Mouse (Mus musculus): ENCODE data around the gene Krtap4-7. TPM values are rescaled to one million over a fixed set of nuclear protein-coding genes. Genes with fewer than 3 reads are reported as not detected.
"Not testable (repeated sequence)": the region's sequence is repeated elsewhere in the genome, so short reads cannot be mapped to it uniquely, and the experiment has no call there.

Krtap4-7 gene
- polyA plus RNA-seq (2016; fragmentation: Nextera tagmentation; extraction: Ambion mirVana) = not detected in 2 replicates

- H3K27me3 ChIP-seq (ENCODE audit: poor library complexity, severe bottlenecking); H3K4me3 ChIP-seq; H3K27ac ChIP-seq; H3K9me3 ChIP-seq; H3K4me1 ChIP-seq; DNase-seq (ENCODE audit: extremely low spot score, low spot score); H3K36me3 ChIP-seq (replicated peaks): not testable (repeated sequence)
- 85% methylated on average over 9 of the region's 9 CpGs for WGBS
These were observed at the start of gene Krtap4-7 for GRCm38 (mm10) chr11:99643635-99644139. TSS of gene Krtap4-7 (minus strand) at chr11:99644089.

GRCm38 (mm10) chr11:99690463-99690862 is 46.6 kb upstream of the Krtap4-7 start, which contains the start of gene Gm14190:
TSS of gene Gm14190 (minus strand) at chr11:99690740.
- Histone ChIP-seq H3K36me3 (replicated peaks) (no peaks in the 10 kb centered on the region), H3K9me3 (no peaks in the 10 kb centered on the region), H3K27me3 (ENCODE audit: poor library complexity, severe bottlenecking) (no peaks in the 10 kb centered on the region), H3K4me1 (no peaks in the 10 kb centered on the region), H3K4me3 (no peak within 1 kb of the TSS), H3K27ac (no peak within 1 kb of the TSS)
- no peak for DNase-seq (ENCODE audit: extremely low spot score, low spot score)
- 84% methylated on average over 1 of the region's 1 CpGs for whole genome bisulfite sequencing

DNA sequence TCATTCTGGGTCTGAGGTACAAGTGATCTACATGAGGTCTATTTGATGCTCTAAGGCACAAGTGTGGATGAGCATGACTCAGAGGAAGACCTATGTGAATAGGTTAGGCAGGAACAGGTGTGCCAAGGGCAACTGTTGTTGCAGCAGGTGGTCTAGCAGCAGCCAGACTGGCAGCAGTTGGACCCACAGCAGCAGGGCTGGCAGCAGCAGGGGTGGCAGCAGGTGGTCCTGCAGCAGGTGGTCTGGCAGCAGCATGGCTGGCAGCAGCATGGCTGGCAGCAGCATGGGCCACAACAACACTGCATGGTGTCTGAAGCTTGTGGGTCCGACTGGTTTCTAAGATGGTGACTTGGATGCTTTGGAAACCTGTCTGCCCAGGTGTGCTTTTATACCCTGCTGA is 41.3 kb upstream of the Krtap4-7 start:
- not testable (repeated sequence) for H3K27ac ChIP-seq; H3K36me3 ChIP-seq (replicated peaks); H3K27me3 ChIP-seq (ENCODE audit: poor library complexity, severe bottlenecking); H3K4me1 ChIP-seq; DNase-seq (ENCODE audit: extremely low spot score, low spot score); H3K4me3 ChIP-seq; H3K9me3 ChIP-seq
- 77% methylated on average over 1 of the region's 1 CpGs for WGBS

DNA sequence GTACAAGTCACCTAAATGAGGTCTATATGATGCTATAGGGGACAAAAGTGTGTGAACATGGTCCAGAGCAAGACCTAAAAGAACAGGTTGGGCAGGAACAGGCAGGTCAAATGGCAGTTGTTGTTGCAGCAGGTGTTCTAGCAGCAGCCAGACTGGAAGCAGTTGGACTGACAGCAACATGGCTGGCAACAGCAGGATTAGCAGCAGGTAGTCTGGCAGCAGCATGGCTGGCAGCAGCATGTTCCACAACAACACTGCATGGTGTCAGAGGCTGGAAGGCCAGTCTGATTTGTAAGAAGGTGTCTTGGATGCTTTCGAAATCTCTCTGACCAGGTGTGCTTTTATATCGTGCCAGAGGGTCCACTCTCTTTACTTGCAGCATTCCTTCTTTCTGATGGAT is 39.6 kb upstream of the Krtap4-7 start:
- no peaks in the 10 kb centered on the region for H3K9me3 ChIP-seq
- no peak overlapping the region for H3K27ac ChIP-seq
- no peak for DNase-seq (ENCODE audit: extremely low spot score, low spot score)
- no peak overlapping the region for H3K4me3 ChIP-seq
- 89% methylated on average over 2 of the region's 2 CpGs for WGBS
- H3K27me3 ChIP-seq (ENCODE audit: poor library complexity, severe bottlenecking) = no peaks in the 10 kb centered on the region
- no peaks in the 10 kb centered on the region for H3K36me3 ChIP-seq (replicated peaks)
- H3K4me1 ChIP-seq = no peaks in the 10 kb centered on the region

DNA sequence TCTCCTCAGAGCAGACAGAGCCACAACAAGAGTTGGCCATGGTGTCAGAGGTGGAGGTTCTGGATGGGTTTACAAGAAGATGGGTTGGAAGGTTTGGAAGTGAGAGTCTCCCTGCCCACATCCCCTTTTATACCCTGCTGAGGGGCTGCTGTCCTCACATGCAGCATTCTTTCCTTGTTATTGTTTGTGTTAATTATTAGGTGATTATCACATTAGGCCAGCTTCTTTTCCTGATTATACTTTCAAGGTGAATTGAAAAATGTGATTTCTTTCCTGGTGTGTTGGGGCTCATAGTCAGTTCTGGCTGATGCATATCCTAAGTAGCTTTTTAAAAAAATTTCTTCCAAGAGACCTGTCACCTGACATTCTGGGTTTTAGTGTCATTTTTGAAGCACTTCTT is 22.0 kb upstream of the Krtap4-7 start, which contains the start of gene Krtap4-6:
Gene Krtap4-6, minus strand, starts transcription at position 101 of the 400 bp plus-strand sequence.
- H3K36me3 ChIP-seq (replicated peaks) = no peaks in the 10 kb centered on the region
- H3K27me3 ChIP-seq (ENCODE audit: poor library complexity, severe bottlenecking) = no peaks in the 10 kb centered on the region
- 0 out of 2 replicates have a peak within 1 kb of the TSS, but pooled peaks have one; percentile 15 for H3K27ac ChIP-seq
- H3K4me3 ChIP-seq = no peak within 1 kb of the TSS
- no peak for DNase-seq (ENCODE audit: extremely low spot score, low spot score)
- no peaks in the 10 kb centered on the region; the same call in 1 of the 2 replicates for H3K9me3 ChIP-seq
- no peaks in the 10 kb centered on the region for H3K4me1 ChIP-seq

DNA sequence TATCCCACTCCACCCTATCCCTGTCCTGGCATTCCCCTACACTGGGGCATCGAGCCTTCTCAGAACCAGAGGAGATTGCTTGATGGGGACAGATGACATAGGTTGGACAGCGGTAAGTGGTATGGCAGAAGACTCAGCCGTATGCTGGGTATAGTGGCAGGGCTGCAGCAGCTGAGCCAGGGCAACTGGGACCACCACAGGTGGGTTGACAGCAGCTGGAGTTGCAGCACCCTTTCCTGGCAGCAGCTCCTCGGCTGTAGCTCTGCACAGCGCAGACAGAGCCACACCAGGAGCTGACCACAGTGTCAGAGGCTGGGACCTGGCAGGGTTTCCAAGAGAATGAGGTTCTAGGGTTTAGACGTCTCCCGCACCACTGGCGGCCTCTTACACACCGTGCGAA is 18.9 kb upstream of the Krtap4-7 start:
- H3K9me3 ChIP-seq = no peaks in the 10 kb centered on the region; the same call in 1 of the 2 replicates
- H3K27me3 ChIP-seq (ENCODE audit: poor library complexity, severe bottlenecking) = no peaks in the 10 kb centered on the region
- WGBS = 92% methylated on average over 10 of the region's 10 CpGs
- H3K4me1 ChIP-seq = no peaks in the 10 kb centered on the region
- H3K36me3 ChIP-seq (replicated peaks) = no peaks in the 10 kb centered on the region
- H3K27ac ChIP-seq = no peak overlapping the region
- no peak overlapping the region for H3K4me3 ChIP-seq
- DNase-seq (ENCODE audit: extremely low spot score, low spot score) = no peak

- no peak for DNase-seq (ENCODE audit: extremely low spot score, low spot score)
- no peak overlapping the region for H3K27ac ChIP-seq
- no peaks in the 10 kb centered on the region for H3K9me3 ChIP-seq
- WGBS = 90% methylated on average over 4 of the region's 4 CpGs
- H3K27me3 ChIP-seq (ENCODE audit: poor library complexity, severe bottlenecking) = no peaks in the 10 kb centered on the region
- peaks cover 5% of the 10 kb centered on the region; the same call in 1 of the 2 replicates for H3K4me1 ChIP-seq
- no peaks in the 10 kb centered on the region for H3K36me3 ChIP-seq (replicated peaks)
- no peak overlapping the region for H3K4me3 ChIP-seq
These were observed 15.4 kb upstream of the Krtap4-7 start for GRCm38 (mm10) chr11:99659256-99659655.

- H3K27ac ChIP-seq = 0 out of 2 replicates have a peak within 1 kb of the TSS, but pooled peaks have one; percentile 20
- H3K4me3 ChIP-seq; H3K27me3 ChIP-seq (ENCODE audit: poor library complexity, severe bottlenecking); H3K4me1 ChIP-seq; H3K9me3 ChIP-seq; H3K36me3 ChIP-seq (replicated peaks); DNase-seq (ENCODE audit: extremely low spot score, low spot score): not testable (repeated sequence)
- WGBS = 64% methylated on average over 10 of the region's 10 CpGs
These were observed 14.7 kb upstream of the Krtap4-7 start, which contains the start of gene Gm11563 for GRCm38 (mm10) chr11:99658467-99659010. TSS of gene Gm11563 (minus strand) at chr11:99658960.

DNA sequence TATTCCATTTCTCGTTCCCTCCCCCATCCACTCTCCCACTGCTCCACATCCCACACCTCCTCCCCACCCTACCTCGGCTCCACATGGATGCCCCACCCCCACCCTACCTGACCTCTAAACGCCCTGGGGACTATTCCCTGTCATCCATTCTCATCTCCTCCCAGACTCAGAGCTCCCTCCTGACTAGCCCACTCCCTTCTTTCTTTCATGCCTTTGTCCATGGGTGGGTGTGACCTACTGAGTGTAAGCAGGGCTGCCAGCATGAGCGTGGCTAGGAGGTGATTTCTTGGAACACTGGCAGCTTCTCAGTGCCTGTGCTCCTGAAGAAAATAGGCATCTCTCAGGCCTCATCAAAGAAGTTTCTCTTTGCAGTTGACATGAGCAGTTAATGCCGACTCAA is 13.2 kb upstream of the Krtap4-7 start:
- H3K27me3 ChIP-seq (ENCODE audit: poor library complexity, severe bottlenecking) = no peaks in the 10 kb centered on the region
- H3K36me3 ChIP-seq (replicated peaks) = no peaks in the 10 kb centered on the region
- peaks cover 5% of the 10 kb centered on the region; the same call in 1 of the 2 replicates for H3K4me1 ChIP-seq
- H3K9me3 ChIP-seq = no peaks in the 10 kb centered on the region
- H3K27ac ChIP-seq = no peak overlapping the region
- no peak overlapping the region for H3K4me3 ChIP-seq
- DNase-seq (ENCODE audit: extremely low spot score, low spot score) = no peak
- 60% methylated on average over 5 of the region's 5 CpGs for WGBS

- Histone ChIP-seq H3K27ac (no peak within 1 kb of the TSS), H3K9me3 (no peaks in the 10 kb centered on the region), H3K4me1 (no peaks in the 10 kb centered on the region), H3K4me3 (no peak within 1 kb of the TSS), H3K36me3 (replicated peaks) (no peaks in the 10 kb centered on the region), H3K27me3 (ENCODE audit: poor library complexity, severe bottlenecking) (no peaks in the 10 kb centered on the region)
- no peak for DNase-seq (ENCODE audit: extremely low spot score, low spot score)
- 79% methylated on average over 2 of the region's 2 CpGs for WGBS
These were observed 6.2 kb upstream of the Krtap4-7 start, which contains the start of gene Gm11555 for GRCm38 (mm10) chr11:99650136-99650535. TSS of gene Gm11555 (minus strand) at chr11:99650236.

DNA sequence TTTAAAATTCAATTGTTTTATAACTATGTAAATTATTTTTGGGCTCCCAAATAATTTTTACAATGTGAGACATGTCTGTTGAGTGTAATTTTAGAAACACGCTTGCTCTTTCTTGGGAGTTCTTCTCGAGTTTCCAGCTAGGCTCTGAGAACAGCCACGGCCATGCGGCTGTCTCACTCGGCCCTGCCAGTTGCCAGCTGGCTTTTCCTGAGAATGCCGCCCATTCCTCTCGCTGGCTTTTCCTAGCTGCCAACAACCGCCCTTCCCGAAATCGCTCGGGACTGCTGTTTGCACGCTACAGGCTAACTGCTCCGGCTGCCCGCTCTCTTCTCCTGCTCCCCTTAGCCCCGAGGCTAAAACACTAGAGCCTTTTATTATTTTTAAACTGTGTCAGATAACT is 2.6 kb upstream of the Krtap4-7 start:
- WGBS = 90% methylated on average over 15 of the region's 15 CpGs

GRCm38 (mm10) chr11:99644351-99644750 is 462 bp upstream of the Krtap4-7 start:
- no peaks in the 10 kb centered on the region for H3K9me3 ChIP-seq
- no peak overlapping the region for H3K27ac ChIP-seq
- no peaks in the 10 kb centered on the region for H3K27me3 ChIP-seq (ENCODE audit: poor library complexity, severe bottlenecking)
- no peak overlapping the region for H3K4me3 ChIP-seq
- no peaks in the 10 kb centered on the region for H3K4me1 ChIP-seq
- no peak for DNase-seq (ENCODE audit: extremely low spot score, low spot score)
- WGBS = 81% methylated on average over 3 of the region's 3 CpGs
- no peaks in the 10 kb centered on the region for H3K36me3 ChIP-seq (replicated peaks)

More for the DNA sequence above, 2.6 kb upstream of the Krtap4-7 start:
- no peaks in the 10 kb centered on the region for H3K4me1 ChIP-seq
- H3K9me3 ChIP-seq = no peaks in the 10 kb centered on the region
- no peak for DNase-seq (ENCODE audit: extremely low spot score, low spot score)
- H3K27me3 ChIP-seq (ENCODE audit: poor library complexity, severe bottlenecking) = no peaks in the 10 kb centered on the region
- H3K27ac ChIP-seq = no peak overlapping the region
- no peak overlapping the region for H3K4me3 ChIP-seq
- H3K36me3 ChIP-seq (replicated peaks) = no peaks in the 10 kb centered on the region

- no peak for DNase-seq (ENCODE audit: extremely low spot score, low spot score)
- 59% methylated on average over 1 of the region's 1 CpGs for WGBS
These were observed 3.0 kb downstream of the Krtap4-7 start for GRCm38 (mm10) chr11:99640926-99641325.

More at GRCm38 (mm10) chr11:99640926-99641325, 3.0 kb downstream of the Krtap4-7 start:
- no peaks in the 10 kb centered on the region for H3K27me3 ChIP-seq (ENCODE audit: poor library complexity, severe bottlenecking)
- H3K27ac ChIP-seq = no peak overlapping the region
- no peaks in the 10 kb centered on the region for H3K36me3 ChIP-seq (replicated peaks)
- no peak overlapping the region for H3K4me3 ChIP-seq
- H3K9me3 ChIP-seq = no peaks in the 10 kb centered on the region
- no peaks in the 10 kb centered on the region for H3K4me1 ChIP-seq
